Mouse (Mus musculus) hindbrain, embryonic 12.5 days (tissue): ENCODE results near the gene Gm30191. TPM values are rescaled to one million over a fixed set of nuclear protein-coding genes. Genes with fewer than 3 reads are reported as not detected.
"Not testable (repeated sequence)": the region's sequence is repeated elsewhere in the genome, so short reads cannot be mapped to it uniquely, and the experiment has no call there.

Experiments used
- ATAC-seq: fragments of 200-750 bp; cut with Nextera tagmentation; 2 replicates; pipeline ENCODE4 v1.8.0; 2017; ENCODE audit warnings: moderate TSS enrichment; ENCODE audit not compliant: low FRiP score
- H3K27ac ChIP-seq: fragments of 300-500 bp; sonication (generic); 2 replicates; pipeline ENCODE4 v1.5.1; 2016; ENCODE audit warnings: mild to moderate bottlenecking
- H3K27me3 ChIP-seq: fragments of 300-500 bp; sonication (generic); 2 replicates; pipeline ENCODE4 v1.6.1; 2016; ENCODE audit warnings: mild to moderate bottlenecking
- H3K36me3 ChIP-seq: fragments of 300-500 bp; sonication (generic); 2 replicates; pipeline ENCODE4 v1.6.1; 2016; ENCODE audit warnings: mild to moderate bottlenecking
- H3K4me1 ChIP-seq: fragments of 300-500 bp; sonication (generic); 2 replicates; pipeline ENCODE4 v1.6.1; 2016
- H3K4me2 ChIP-seq: fragments of 300-500 bp; sonication (generic); replicated peaks from 2 replicates; pipeline ENCODE4 v1.6.1; 2016; ENCODE audit warnings: mild to moderate bottlenecking
- H3K4me3 ChIP-seq: fragments of 300-500 bp; sonication (generic); 2 replicates; pipeline ENCODE4 v1.5.1; 2016; ENCODE audit warnings: mild to moderate bottlenecking
- H3K9ac ChIP-seq: fragments of 300-500 bp; sonication (generic); 2 replicates; pipeline ENCODE4 v1.6.1; 2016; ENCODE audit warnings: mild to moderate bottlenecking, moderate library complexity
- H3K9me3 ChIP-seq: fragments of 300-500 bp; sonication (generic); replicated peaks from 2 replicates; pipeline ENCODE4 v1.6.1; 2016; ENCODE audit warnings: mild to moderate bottlenecking
- WGBS: fragments of 180-500 bp; shearing (Covaris S2); methylation state at CpG from one replicate; pipeline ENCODE4 v1.1.7; 2016; 5-methylcytosine and 5-hydroxymethylcytosine counted together
- polyA plus RNA-seq: library from polyadenylated mRNA; unstranded; fragments of >200 nt; fragmentation: Nextera tagmentation; extraction: Ambion mirVana; gene quantifications from 2 replicates; pipeline ENCODE4 v1.2.1, GENCODE M21; 2016

Gene Gm30191
- polyA plus RNA-seq, 1 experiment from 2014 or later, result 0.35 TPM

GRCm38 (mm10) chr4:134296096-134296495 lies 49.4 kb downstream of the Gm30191 start:
- peaks cover 13% of the 10 kb centered on the region for H3K27me3 ChIP-seq
- not testable (repeated sequence) for H3K36me3 ChIP-seq, H3K9me3 ChIP-seq, H3K4me3 ChIP-seq, H3K9ac ChIP-seq, ATAC-seq, H3K4me2 ChIP-seq, H3K27ac ChIP-seq, H3K4me1 ChIP-seq
- 89% methylated on average over 4 of the region's 4 CpGs for WGBS

- WGBS, result 91% methylated on average over 4 of the region's 4 CpGs
- ATAC-seq, result no peak
- Histone ChIP-seq H3K4me3 (no peak overlapping the region), H3K27ac (no peak overlapping the region), H3K4me1 (no peaks in the 10 kb centered on the region), H3K27me3 (peaks cover 13% of the 10 kb centered on the region), H3K9ac (no peak overlapping the region), H3K9me3 (no peaks in the 10 kb centered on the region), H3K36me3 (no peaks in the 10 kb centered on the region), H3K4me2 (no peak overlapping the region)
Observed at GRCm38 (mm10) chr4:134296523-134296922, 49.8 kb downstream of the Gm30191 start.

GRCm38 (mm10) chr4:134297369-134297768 lies 50.6 kb downstream of the Gm30191 start:
- H3K27me3 ChIP-seq, result peaks cover 13% of the 10 kb centered on the region
- no peak for ATAC-seq

GRCm38 (mm10) chr4:134298626-134299497 lies 52.1 kb downstream of the Gm30191 start:
- WGBS, result 82% methylated on average over 18 of the region's 19 CpGs
- Histone ChIP-seq H3K36me3 (no peaks in the 10 kb centered on the region), H3K27ac (no peak overlapping the region), H3K4me3 (no peak overlapping the region), H3K9me3 (no peaks in the 10 kb centered on the region), H3K27me3 (peaks cover 2% of the 10 kb centered on the region; the same call in 1 of the 2 replicates), H3K4me2 (no peak overlapping the region), H3K9ac (no peak overlapping the region), H3K4me1 (no peaks in the 10 kb centered on the region)
- no peak for ATAC-seq

More at GRCm38 (mm10) chr4:134297369-134297768, 50.6 kb downstream of the Gm30191 start:
- Histone ChIP-seq H3K36me3 (no peaks in the 10 kb centered on the region), H3K4me3 (no peak overlapping the region), H3K4me1 (no peaks in the 10 kb centered on the region), H3K9me3 (no peaks in the 10 kb centered on the region), H3K9ac (no peak overlapping the region), H3K27ac (no peak overlapping the region), H3K4me2 (no peak overlapping the region)
- WGBS, result 92% methylated on average over 8 of the region's 8 CpGs

- no peak overlapping the region for H3K4me2 ChIP-seq
- H3K9ac ChIP-seq, result no peak overlapping the region
- no peaks in the 10 kb centered on the region for H3K4me1 ChIP-seq
- H3K27ac ChIP-seq, result no peak overlapping the region
- ATAC-seq, result no peak
- no peak overlapping the region for H3K4me3 ChIP-seq
- H3K27me3 ChIP-seq, result no peaks in the 10 kb centered on the region
- H3K9me3 ChIP-seq, result no peaks in the 10 kb centered on the region
- 69% methylated on average over 4 of the region's 4 CpGs for WGBS
- no peaks in the 10 kb centered on the region for H3K36me3 ChIP-seq
Observed at GRCm38 (mm10) chr4:134299498-134299810, 52.7 kb downstream of the Gm30191 start.

Other genes with a start within 250 kb of the Gm30191 start
- gene Dhdds, start 246.0 kb upstream of the Gm30191 start, polyA plus RNA-seq, result 43.1 and 44.1 TPM in 2 replicates
- gene Lin28a, start 228.1 kb upstream of the Gm30191 start, polyA plus RNA-seq, result 1.4 TPM in 2 replicates
- not detected in 2 replicates for gene Zfp683, start 193.1 kb upstream of the Gm30191 start, polyA plus RNA-seq
- 2.3 and 2.5 TPM in 2 replicates for gene Crybg2, start 186.1 kb upstream of the Gm30191 start, polyA plus RNA-seq
- gene Cd52, start 151.9 kb upstream of the Gm30191 start, polyA plus RNA-seq, result 4.8 and 5.0 TPM in 2 replicates
- gene Ubxn11, start 144.4 kb upstream of the Gm30191 start, polyA plus RNA-seq, result 11.6 and 13.4 TPM in 2 replicates
- gene Sh3bgrl3, start 118.1 kb upstream of the Gm30191 start, polyA plus RNA-seq, result 333 and 369 TPM in 2 replicates
- 28.1 and 30.4 TPM in 2 replicates for gene Cep85, start 59.8 kb upstream of the Gm30191 start, polyA plus RNA-seq
- gene Gm7534, start 43.9 kb upstream of the Gm30191 start, polyA plus RNA-seq, result not detected in 2 replicates
- not detected in 2 replicates for gene Catsper4, start 19.6 kb upstream of the Gm30191 start, polyA plus RNA-seq
- 0.46 and 1.3 TPM in 2 replicates for gene Cnksr1, start 8.5 kb upstream of the Gm30191 start, polyA plus RNA-seq
- gene E130218I03Rik, start 3.3 kb upstream of the Gm30191 start, polyA plus RNA-seq, result 0.31 and 0.66 TPM in 2 replicates
- 18.3 TPM in 2 replicates for gene Zfp593, start 1.3 kb upstream of the Gm30191 start, polyA plus RNA-seq
- 8.5 and 8.9 TPM in 2 replicates for gene Grrp1, start 7.2 kb downstream of the Gm30191 start, polyA plus RNA-seq
- gene Pdik1l, start 41.0 kb downstream of the Gm30191 start, polyA plus RNA-seq, result 30.8 and 32.5 TPM in 2 replicates
- gene Trim63, start 68.2 kb downstream of the Gm30191 start, polyA plus RNA-seq, result 0.54 and 1.6 TPM in 2 replicates
- not detected in 2 replicates for gene Slc30a2, start 96.2 kb downstream of the Gm30191 start, polyA plus RNA-seq
- gene Extl1, start 136.9 kb downstream of the Gm30191 start, polyA plus RNA-seq, result 1.2 and 1.7 TPM in 2 replicates
- 9.2 and 10.7 TPM in 2 replicates for gene Pafah2, start 149.4 kb downstream of the Gm30191 start, polyA plus RNA-seq
- gene Stmn1, start 221.4 kb downstream of the Gm30191 start, polyA plus RNA-seq, result 4,582 and 4,772 TPM in 2 replicates
- gene Paqr7, start 249.8 kb downstream of the Gm30191 start, polyA plus RNA-seq, result 9.7 and 9.8 TPM in 2 replicates